Mouse (Mus musculus) ovary, adult 18-20 months (tissue): Measurements from ENCODE around the gene Paqr7.

ENCODE experiments used
- DNase-seq: peaks from one replicate; pipeline ENCODE4 v3.0.0; 2022; ENCODE audit warnings: low spot score, mixed read lengths

Gene Paqr7

GRCm38 (mm10) chr4:134496595-134497210 is at the start of gene Paqr7:
TSS of gene Paqr7 (plus strand) at chr4:134496697.
- DNase-seq: peak; percentile 79

GRCm38 (mm10) chr4:134447966-134448365 is 48.5 kb upstream of the Paqr7 start:
- DNase-seq: no peak

DNA sequence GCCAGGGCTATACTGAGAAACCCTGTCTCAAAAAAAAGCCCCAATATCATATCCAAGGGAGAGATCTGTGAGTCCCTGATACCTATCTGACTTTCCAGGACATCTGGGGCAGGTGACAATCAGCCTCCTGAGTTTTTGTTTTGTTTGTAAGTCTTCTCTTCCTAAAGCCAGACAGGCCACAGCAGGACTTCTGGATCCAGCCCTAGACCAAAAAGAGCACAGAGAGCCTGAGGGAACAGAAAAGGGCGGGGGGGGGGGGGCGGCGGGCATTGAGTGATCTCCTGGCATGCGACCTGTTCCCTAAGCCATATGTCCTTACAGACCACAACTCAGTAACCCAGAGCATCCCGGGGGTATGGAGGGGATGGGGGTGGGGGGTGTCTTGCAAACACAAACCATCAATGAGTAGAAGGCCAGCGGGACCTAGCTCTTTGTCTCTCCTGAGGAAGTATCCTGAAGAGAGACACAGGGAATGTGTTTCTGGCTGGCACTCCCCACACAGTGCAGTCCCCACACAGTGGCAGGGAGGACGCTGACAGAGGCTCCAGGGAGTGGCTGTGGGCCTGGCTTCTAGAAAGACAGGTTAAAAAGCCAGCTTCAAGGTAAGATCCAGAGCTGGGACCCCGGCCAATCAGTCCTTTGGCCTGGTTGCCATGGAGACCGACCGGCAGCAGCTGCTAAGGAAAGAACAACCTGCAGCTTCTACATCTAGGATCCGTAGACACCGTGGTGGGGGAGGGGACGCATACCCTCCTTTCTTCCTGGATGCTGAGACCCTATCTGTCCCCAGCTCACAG is 46.7 kb upstream of the Paqr7 start:
- no peak for DNase-seq

- no peak for DNase-seq
These were observed 45.9 kb upstream of the Paqr7 start for GRCm38 (mm10) chr4:134450392-134451195.

DNA sequence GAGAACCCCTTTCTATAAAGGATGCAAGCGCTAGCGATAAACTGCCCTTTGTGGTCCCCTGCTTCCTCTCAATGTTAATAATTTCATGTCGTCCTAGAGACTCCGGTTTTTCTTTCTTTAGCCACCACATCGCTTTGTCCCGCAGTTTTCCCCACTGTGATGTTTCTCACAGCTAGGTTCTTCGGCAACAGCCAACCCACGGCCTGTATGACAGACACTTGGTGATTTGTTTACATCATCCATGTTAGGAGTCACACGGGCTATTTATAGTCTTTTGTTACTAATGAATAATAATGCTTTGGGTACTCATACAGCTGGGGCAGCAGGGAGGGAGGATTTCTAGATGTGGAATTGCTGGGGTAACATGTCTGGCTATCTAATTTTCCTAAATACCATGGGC is 45.0 kb upstream of the Paqr7 start:
- no peak for DNase-seq

- DNase-seq: no peak
These were observed 42.7 kb upstream of the Paqr7 start for GRCm38 (mm10) chr4:134453619-134454400.

GRCm38 (mm10) chr4:134455310-134455709 is 41.2 kb upstream of the Paqr7 start:
- DNase-seq: no peak

DNA sequence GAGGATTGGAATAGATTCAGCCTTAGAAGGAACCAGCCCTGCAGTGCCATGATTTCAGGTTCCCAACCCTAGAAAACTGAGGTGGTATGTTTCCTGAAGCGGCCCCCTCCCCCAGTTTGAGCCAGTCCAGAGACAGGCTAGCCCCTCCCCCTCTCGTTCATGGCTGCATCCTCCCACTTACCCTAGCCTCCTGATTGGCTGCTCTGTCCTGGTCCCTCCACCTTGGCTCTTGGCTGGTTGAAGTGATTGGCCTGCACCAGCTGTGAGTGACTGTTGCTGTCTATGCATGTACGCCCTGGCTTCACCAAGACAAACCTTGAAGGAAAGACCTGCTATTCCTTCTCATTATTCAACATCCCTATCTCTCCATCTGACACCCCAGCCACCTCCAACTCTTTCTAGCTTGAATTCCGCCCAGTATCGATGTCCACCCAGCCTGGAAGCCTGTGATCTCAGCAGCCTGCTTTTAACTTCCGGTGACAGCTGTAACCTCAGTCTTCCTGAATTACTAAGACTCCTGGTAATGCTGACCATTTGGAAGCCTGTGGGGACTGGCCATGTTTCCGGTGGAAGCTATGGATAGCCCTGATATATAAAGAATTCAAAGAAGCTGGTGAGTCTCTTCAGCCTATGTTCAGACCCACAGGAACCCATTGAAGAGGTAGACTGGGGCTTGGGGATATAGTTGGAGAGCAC is 39.2 kb upstream of the Paqr7 start:
- DNase-seq: no peak

- no peak for DNase-seq
These were observed 37.6 kb upstream of the Paqr7 start for GRCm38 (mm10) chr4:134458856-134459255.

DNA sequence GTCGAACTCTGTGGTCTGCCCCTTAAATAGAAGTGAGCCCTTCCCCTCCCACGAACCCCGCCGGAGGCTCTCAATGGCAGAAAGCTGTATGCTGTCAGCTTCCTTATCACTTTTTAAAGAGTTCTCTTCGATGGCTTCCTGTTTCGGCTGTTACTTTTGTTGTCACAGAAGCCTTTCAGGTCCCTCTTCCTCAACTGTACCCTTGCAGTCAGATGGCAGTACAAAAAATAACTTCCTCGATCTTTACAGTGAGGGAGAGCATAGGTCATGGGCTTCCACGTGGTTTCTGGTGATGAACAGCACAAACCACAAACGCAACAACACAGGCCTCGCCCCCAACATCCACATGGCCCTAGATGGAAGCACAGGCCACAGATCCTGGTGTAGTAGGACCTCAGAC is 36.2 kb upstream of the Paqr7 start:
- DNase-seq: no peak

DNA sequence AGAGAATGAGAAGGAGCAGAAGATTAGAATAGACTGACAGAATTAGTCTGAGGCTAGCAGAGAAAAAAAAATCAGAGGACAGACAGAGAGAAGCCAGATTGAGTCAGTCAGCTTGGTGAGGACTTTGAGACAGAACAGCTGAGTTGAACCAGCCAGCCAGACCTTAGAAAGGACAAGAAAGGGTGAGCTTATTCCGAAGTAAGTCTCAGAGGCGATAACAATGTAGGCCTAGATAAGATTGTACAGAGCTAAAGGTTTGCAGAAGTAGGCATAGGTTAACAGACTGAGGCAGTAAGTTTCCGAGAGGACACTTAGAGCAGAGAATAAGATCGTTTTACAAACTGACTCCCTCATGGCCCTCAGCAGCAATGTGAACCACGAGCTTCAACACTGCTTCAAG is 35.2 kb upstream of the Paqr7 start:
- DNase-seq: no peak

DNA sequence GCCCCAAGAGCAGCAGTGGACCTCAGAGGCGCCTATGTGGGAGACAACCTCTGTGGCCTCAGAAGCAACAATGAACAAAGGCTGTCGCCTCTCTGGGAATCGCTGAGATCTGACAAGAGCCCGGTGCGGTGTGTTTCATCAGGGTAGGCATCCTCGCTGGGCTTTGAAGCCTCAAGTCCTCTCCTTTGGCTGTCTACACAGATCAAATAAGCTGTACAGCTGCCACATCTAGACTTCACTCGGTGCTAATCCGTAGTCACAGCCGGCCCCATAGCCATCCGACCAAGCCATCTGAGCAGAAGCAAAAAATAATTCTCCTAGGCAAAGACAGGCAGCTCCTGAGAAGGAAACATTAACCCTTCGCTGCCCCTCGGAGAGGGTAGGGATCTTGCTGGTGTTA is 30.7 kb upstream of the Paqr7 start:
- no peak for DNase-seq

- DNase-seq: no peak
These were observed 29.9 kb upstream of the Paqr7 start for GRCm38 (mm10) chr4:134466381-134467262.

DNA sequence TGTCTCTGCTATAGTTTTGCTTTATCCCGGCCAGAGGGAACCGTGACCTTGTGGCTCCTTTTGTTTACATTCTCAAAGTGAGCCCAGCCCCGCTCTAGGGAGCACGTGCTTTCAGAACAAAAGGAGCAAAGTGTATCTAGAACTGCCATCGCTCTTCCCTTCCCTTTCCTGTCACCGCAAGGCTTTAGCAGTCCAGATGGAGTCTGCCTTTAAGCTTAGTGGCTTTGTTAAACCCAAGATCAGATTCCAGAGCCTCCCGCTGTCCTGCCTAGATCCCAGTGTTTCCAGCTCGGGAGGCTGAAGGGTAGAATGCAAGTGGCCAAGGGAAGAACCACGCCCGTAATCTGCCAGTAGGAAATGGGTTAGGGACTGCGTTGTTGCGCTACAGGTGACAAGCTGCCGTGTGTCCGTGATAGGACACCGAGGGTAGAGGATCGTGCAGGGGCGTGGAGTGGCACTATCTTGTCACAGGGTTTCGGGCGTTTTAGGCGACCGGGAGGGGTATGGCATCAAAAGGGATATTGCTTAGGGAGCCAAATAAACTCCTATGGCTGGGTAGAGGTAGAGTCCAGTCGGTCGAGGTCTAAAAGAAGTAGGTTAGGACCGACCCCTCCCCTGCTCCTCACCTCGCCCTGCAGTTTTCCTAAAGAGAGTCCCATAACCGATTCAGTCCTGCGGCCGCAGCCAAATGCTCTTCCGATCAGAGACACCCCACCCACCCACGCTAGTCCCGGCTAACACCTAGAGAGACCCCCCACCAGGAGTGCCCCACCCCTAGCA is 28.9 kb upstream of the Paqr7 start:
- peak; percentile 48 for DNase-seq

GRCm38 (mm10) chr4:134468215-134468575 is 28.3 kb upstream of the Paqr7 start, which contains the start of gene Stmn1:
TSS of gene Stmn1 (plus strand) at chr4:134468320.
- DNase-seq: peak; percentile 94

- DNase-seq: peak; percentile 89
These were observed 27.8 kb upstream of the Paqr7 start for GRCm38 (mm10) chr4:134468578-134469266.

- no peak for DNase-seq
These were observed 27.1 kb upstream of the Paqr7 start for GRCm38 (mm10) chr4:134469341-134469796.

- no peak for DNase-seq
These were observed 26.5 kb upstream of the Paqr7 start for GRCm38 (mm10) chr4:134469985-134470384.

- no peak for DNase-seq
These were observed 25.0 kb upstream of the Paqr7 start for GRCm38 (mm10) chr4:134471469-134471868.
